Mouse (Mus musculus): ENCODE measurements around the gene Uhrf1.

Uhrf1 gene

GRCm38 (mm10) chr17:56348128-56348527, 45.0 kb downstream of the Uhrf1 start:
- DNase-seq (ENCODE audit: low spot score), result no peak

DNA sequence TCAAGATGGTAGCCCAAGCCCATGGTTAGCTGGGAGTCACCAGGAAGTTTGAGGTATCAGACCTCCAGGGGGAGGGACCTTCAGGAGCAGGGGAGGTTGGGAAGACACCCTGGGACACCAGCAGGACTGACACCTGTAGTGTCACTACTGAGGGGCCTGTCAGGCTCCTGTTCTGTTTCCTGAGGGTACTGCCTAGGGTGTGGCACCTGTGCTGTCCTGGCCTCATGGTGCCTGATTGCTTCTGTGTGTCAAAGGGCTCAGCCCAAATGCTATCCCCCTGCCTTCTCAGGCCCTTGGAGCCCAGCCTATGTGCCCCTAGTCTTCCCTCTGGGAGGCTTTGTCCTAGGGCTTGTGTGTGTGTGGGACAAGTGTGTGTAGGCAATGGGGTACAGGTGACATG, 45.5 kb downstream of the Uhrf1 start:
- DNase-seq (ENCODE audit: low spot score), result no peak

GRCm38 (mm10) chr17:56350694-56351093, 47.6 kb downstream of the Uhrf1 start:
- DNase-seq (ENCODE audit: low spot score), result peak; percentile 83

GRCm38 (mm10) chr17:56356921-56357885, 54.1 kb downstream of the Uhrf1 start:
- DNase-seq (ENCODE audit: low spot score), result peak; percentile 89

DNA sequence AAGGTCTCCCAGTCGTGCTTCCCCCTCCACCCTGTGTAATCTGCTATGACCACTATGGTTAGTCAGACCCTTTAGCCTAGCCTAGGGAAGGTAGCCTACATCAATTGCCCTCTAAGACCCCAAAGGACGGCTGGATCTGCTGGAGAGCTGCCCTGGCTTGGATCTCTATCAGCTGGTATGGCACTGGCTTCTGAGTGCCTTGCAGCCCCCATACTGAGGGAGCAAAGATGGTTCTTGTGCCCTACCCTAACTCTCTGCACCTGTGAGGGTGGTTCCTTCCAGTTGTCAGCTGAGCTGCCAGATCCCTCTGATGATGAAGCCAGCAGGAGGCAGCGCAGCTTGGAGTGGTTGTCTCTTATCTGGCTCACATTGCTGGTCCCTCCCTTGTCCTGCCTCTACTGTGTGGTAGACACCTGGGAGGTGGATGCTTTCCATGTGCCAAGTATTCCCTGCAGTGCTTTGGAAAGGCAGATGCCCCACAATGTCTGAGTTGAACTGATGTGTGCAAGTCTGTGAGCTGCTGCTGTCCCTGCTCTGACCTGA, 56.1 kb downstream of the Uhrf1 start:
- DNase-seq (ENCODE audit: low spot score), result no peak

GRCm38 (mm10) chr17:56359864-56360263, 56.7 kb downstream of the Uhrf1 start:
- no peak for DNase-seq (ENCODE audit: low spot score)

- DNase-seq (ENCODE audit: low spot score), result no peak
These were observed 57.3 kb downstream of the Uhrf1 start for GRCm38 (mm10) chr17:56360451-56360850.

GRCm38 (mm10) chr17:56361542-56361941, 58.4 kb downstream of the Uhrf1 start:
- DNase-seq (ENCODE audit: low spot score), result no peak

GRCm38 (mm10) chr17:56365791-56366673, 62.9 kb downstream of the Uhrf1 start:
- DNase-seq (ENCODE audit: low spot score), result no peak

DNA sequence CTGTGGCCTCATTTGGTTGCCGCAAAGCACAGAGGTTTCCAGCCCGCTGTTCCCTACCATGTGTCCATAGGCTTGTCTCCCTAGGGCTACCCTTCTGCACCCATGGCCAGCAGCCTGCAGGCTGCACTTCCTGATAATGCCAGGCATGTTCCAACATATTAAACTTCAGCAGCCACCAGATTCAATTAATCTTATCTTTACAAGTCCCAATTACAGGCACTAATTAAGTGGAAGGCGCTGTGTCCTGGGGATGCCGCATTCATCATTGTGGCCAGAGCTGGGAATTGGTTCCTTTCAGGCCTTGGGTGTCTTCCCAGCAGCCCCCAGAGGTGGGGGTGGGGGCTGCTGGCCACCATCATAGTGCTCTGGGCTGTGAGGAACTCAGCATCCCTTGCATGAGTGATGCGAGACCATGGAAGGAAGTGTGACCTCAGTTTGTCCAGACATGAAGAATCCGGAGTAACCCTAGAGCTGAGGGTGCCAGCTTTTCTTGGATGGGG, 65.2 kb downstream of the Uhrf1 start:
- DNase-seq (ENCODE audit: low spot score), result no peak

DNA sequence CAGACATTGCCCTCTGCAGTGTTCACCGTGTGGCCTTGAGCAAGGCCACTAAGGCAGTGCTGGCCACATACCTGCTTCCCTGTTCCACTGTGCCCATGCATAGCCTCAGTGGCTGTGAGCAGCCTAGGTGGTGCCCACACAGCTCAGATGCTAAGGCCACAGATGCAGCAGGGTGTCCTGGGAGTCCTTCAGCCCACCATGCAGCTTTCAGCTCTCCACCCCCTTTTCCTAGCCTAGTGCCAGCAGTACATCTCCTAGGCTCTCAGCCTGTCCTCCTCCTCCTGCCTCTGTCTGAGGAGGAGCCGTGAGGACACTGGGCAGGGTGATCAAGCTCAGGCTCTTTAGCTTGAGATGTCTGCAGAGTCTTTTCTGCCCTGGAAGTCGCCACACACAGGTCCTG, 67.0 kb downstream of the Uhrf1 start:
- no peak for DNase-seq (ENCODE audit: low spot score)

GRCm38 (mm10) chr17:56371029-56371660, 68.0 kb downstream of the Uhrf1 start:
- DNase-seq (ENCODE audit: low spot score), result no peak

- DNase-seq (ENCODE audit: low spot score), result no peak
These were observed 69.0 kb downstream of the Uhrf1 start for GRCm38 (mm10) chr17:56372109-56372508.

Data from embryo, embryonic 10.5 days (tissue).